ENCODE assay signal across 9 mouse cellular contexts in genomic region chr8:9975276-9975675, GRCm38 (mm10). TPM values are rescaled to one million over a fixed set of nuclear protein-coding genes. Genes with fewer than 3 reads are reported as not detected.
A peak's percentile ranks its signal among the peaks of the same experiment; 100 is the strongest.
DNase-seq lines count a peak whose midpoint lies in the region; ATAC-seq lines count a peak whose summit lies in the region.
"Had no signal": no experiment of that assay in that cellular context is flagged by ENCODE, and none has a peak within 500 bp of the region (broad histone marks: within the 10 kb centered on the region; RNA-seq: fewer than 3 reads in every experiment).

No protein-coding gene starts in this region.

- H3K4me3 ChIP-seq in kidney, embryonic 14.5 days (ENCODE audit: low read length): peak overlapping the region; percentile 66
- H3K4me3 ChIP-seq in embryonic facial prominence, embryonic 10.5 days: peak overlapping the region; percentile 80
- peak overlapping the region; percentile 76 for H3K4me3 ChIP-seq in intestine, embryonic 16.5 days (ENCODE audit: low read length)
- H3K4me3 ChIP-seq in neural tube, embryonic 14.5 days (ENCODE audit: low read depth, low read length): peak overlapping the region; percentile 66

- no peaks in the 10 kb centered on the region for H3K27me3 ChIP-seq in kidney, embryonic 14.5 days (ENCODE audit: control insufficient read depth, insufficient read depth, low read length)
- H3K27me3 ChIP-seq in embryonic facial prominence, embryonic 10.5 days (replicated peaks; ENCODE audit: low read depth, poor library complexity, severe bottlenecking): no peaks in the 10 kb centered on the region
- H3K27me3 ChIP-seq in intestine, embryonic 16.5 days (replicated peaks; ENCODE audit: control insufficient read depth, insufficient read depth, low read length): no peaks in the 10 kb centered on the region
- H3K27me3 ChIP-seq in neural tube, embryonic 14.5 days (ENCODE audit: control insufficient read depth, insufficient read depth, low read length): no peaks in the 10 kb centered on the region

- WGBS in kidney, embryonic 14.5 days: 42% methylated on average over 5 of the region's 5 CpGs
- WGBS in embryonic facial prominence, embryonic 10.5 days: 51% methylated on average over 5 of the region's 5 CpGs
- WGBS in intestine, embryonic 16.5 days: 28% methylated on average over 5 of the region's 5 CpGs
- 46% methylated on average over 5 of the region's 5 CpGs for WGBS in neural tube, embryonic 14.5 days

- no peak overlapping the region for H3K27ac ChIP-seq in kidney, embryonic 14.5 days (ENCODE audit: low read depth, low read length)
- no peak overlapping the region for H3K27ac ChIP-seq in embryonic facial prominence, embryonic 10.5 days (replicated peaks)
- no peak overlapping the region for H3K27ac ChIP-seq in intestine, embryonic 16.5 days (ENCODE audit: low read length)
- no peak overlapping the region for H3K27ac ChIP-seq in neural tube, embryonic 14.5 days (ENCODE audit: low read depth, low read length)

- H3K9ac ChIP-seq in kidney, embryonic 14.5 days (ENCODE audit: low read depth, low read length): peak overlapping the region; percentile 75; the same call in 1 of the 2 replicates
- H3K9ac ChIP-seq in intestine, embryonic 16.5 days (ENCODE audit: low read depth, low read length): peak overlapping the region; percentile 75
- no peak overlapping the region for H3K9ac ChIP-seq in neural tube, embryonic 14.5 days (replicated peaks; ENCODE audit: low read depth, low read length)

- peak overlapping the region; percentile 61 for H3K4me2 ChIP-seq in kidney, embryonic 14.5 days (replicated peaks; ENCODE audit: low read depth, low read length)
- H3K4me2 ChIP-seq in intestine, embryonic 16.5 days (ENCODE audit: low read depth, low read length): peak overlapping the region; percentile 66
- H3K4me2 ChIP-seq in neural tube, embryonic 14.5 days (ENCODE audit: low read depth, low read length): peak overlapping the region; percentile 73

- H3K9me3 ChIP-seq in kidney, embryonic 14.5 days (ENCODE audit: control insufficient read depth, low read length): no peaks in the 10 kb centered on the region
- H3K9me3 ChIP-seq in embryonic facial prominence, embryonic 10.5 days: no peaks in the 10 kb centered on the region
- H3K9me3 ChIP-seq in intestine, embryonic 16.5 days (ENCODE audit: control insufficient read depth, low read length): no peaks in the 10 kb centered on the region
- no peaks in the 10 kb centered on the region for H3K9me3 ChIP-seq in neural tube, embryonic 14.5 days (ENCODE audit: control insufficient read depth, low read length)

- no peak for ATAC-seq in kidney, embryonic 14.5 days (ENCODE audit: low FRiP score, low TSS enrichment)
- ATAC-seq in intestine, embryonic 16.5 days: no peak
- no peak for ATAC-seq in neural tube, embryonic 14.5 days (ENCODE audit: low read depth)

- H3K4me1 ChIP-seq in kidney, embryonic 14.5 days (ENCODE audit: control insufficient read depth, insufficient read depth, low read length): peaks cover 16% of the 10 kb centered on the region
- H3K4me1 ChIP-seq in embryonic facial prominence, embryonic 10.5 days: peaks cover 34% of the 10 kb centered on the region
- H3K4me1 ChIP-seq in intestine, embryonic 16.5 days (ENCODE audit: control insufficient read depth, insufficient read depth, low read length): peaks cover 23% of the 10 kb centered on the region
- peaks cover 31% of the 10 kb centered on the region for H3K4me1 ChIP-seq in neural tube, embryonic 14.5 days (ENCODE audit: control insufficient read depth, insufficient read depth, low read length)

- no peak for DNase-seq in kidney, adult 18-20 months
- DNase-seq in embryonic facial prominence, embryonic 10.5 days (ENCODE audit: low spot score): no peak
- DNase-seq in urinary bladder, adult 2 months (ENCODE audit: low spot score): no peak
- DNase-seq in adrenal gland, adult (ENCODE audit: inconsistent age in 2 of 2, low spot score in 1 of 2): no peak
- DNase-seq in kidney, adult 8-10 months: no peak
- DNase-seq: kidney, adult 11 months had no signal

- H3K36me3 ChIP-seq in kidney, embryonic 14.5 days (ENCODE audit: control insufficient read depth, insufficient read depth, low read length): peaks cover 27% of the 10 kb centered on the region
- peaks cover 30% of the 10 kb centered on the region for H3K36me3 ChIP-seq in embryonic facial prominence, embryonic 10.5 days (replicated peaks)
- H3K36me3 ChIP-seq in intestine, embryonic 16.5 days (ENCODE audit: control insufficient read depth, insufficient read depth, low read length): peaks cover 7% of the 10 kb centered on the region; the same call in 1 of the 2 replicates
- H3K36me3 ChIP-seq in neural tube, embryonic 14.5 days (ENCODE audit: control insufficient read depth, insufficient read depth, low read length): peaks cover 20% of the 10 kb centered on the region

RNA-seq across cellular contexts. Expression of gene Lig4, which starts 2.2 kb away (rescaled TPM):
- 2.6 and 5.8 TPM in 2 replicates for polyA plus RNA-seq in kidney, embryonic 14.5 days (2014; fragmentation: Nextera tagmentation; extraction: Ambion mirVana)
- 8.8 and 9.4 TPM in 2 replicates for polyA plus RNA-seq in embryonic facial prominence, embryonic 10.5 days (2016; fragmentation: Nextera tagmentation; extraction: Ambion mirVana)
- 3.7 TPM in 2 replicates for polyA plus RNA-seq in intestine, embryonic 16.5 days (2015; fragmentation: Nextera tagmentation; extraction: Ambion mirVana)
- 10.1 and 13.1 TPM in 2 replicates for polyA plus RNA-seq in neural tube, embryonic 14.5 days (2014; fragmentation: Nextera tagmentation; extraction: Ambion mirVana)
- 4.6 and 4.7 TPM in 2 replicates for polyA plus RNA-seq in urinary bladder, adult 2 months (2012; rRNA removed)

RNA-seq across cellular contexts. Expression of gene Abhd13, which starts 2.2 kb away (rescaled TPM):
- 11.9 and 24.2 TPM in 2 replicates for polyA plus RNA-seq in kidney, embryonic 14.5 days (2014; fragmentation: Nextera tagmentation; extraction: Ambion mirVana)
- polyA plus RNA-seq in embryonic facial prominence, embryonic 10.5 days (2016; fragmentation: Nextera tagmentation; extraction: Ambion mirVana): 13.8 and 14.4 TPM in 2 replicates
- polyA plus RNA-seq in intestine, embryonic 16.5 days (2015; fragmentation: Nextera tagmentation; extraction: Ambion mirVana): 12.8 and 14.4 TPM in 2 replicates
- polyA plus RNA-seq in neural tube, embryonic 14.5 days (2014; fragmentation: Nextera tagmentation; extraction: Ambion mirVana): 17.6 and 20.4 TPM in 2 replicates
- polyA plus RNA-seq in urinary bladder, adult 2 months (2012; rRNA removed): 12.3 and 13.5 TPM in 2 replicates

RNA-seq across cellular contexts. Expression of gene Tnfsf13b, which starts 31.0 kb away (rescaled TPM):
- polyA plus RNA-seq in kidney, embryonic 14.5 days (2014; fragmentation: Nextera tagmentation; extraction: Ambion mirVana): 6.7 and 8.0 TPM in 2 replicates
- polyA plus RNA-seq in embryonic facial prominence, embryonic 10.5 days (2016; fragmentation: Nextera tagmentation; extraction: Ambion mirVana): 0.08 TPM in 1 of 2 replicates, not detected in the other
- polyA plus RNA-seq in intestine, embryonic 16.5 days (2015; fragmentation: Nextera tagmentation; extraction: Ambion mirVana): 0.44 and 0.45 TPM in 2 replicates
- polyA plus RNA-seq in neural tube, embryonic 14.5 days (2014; fragmentation: Nextera tagmentation; extraction: Ambion mirVana): 1.0 and 1.3 TPM in 2 replicates
- 13.0 and 17.8 TPM in 2 replicates for polyA plus RNA-seq in urinary bladder, adult 2 months (2012; rRNA removed)
